Mouse (Mus musculus) liver, postnatal 0 days (tissue): ENCODE results near the gene Omp.

ENCODE experiments used
- CTCF ChIP-seq: sonication (generic); IDR thresholded peaks from 2 replicates; pipeline ENCODE4 v1.5.1; 2016; ENCODE audit warnings: antibody characterized with exemption, low read depth
- EP300 ChIP-seq: IDR thresholded peaks from 2 replicates; pipeline ENCODE4 v1.6.1; 2016; ENCODE audit warnings: antibody characterized with exemption, low read depth, mild to moderate bottlenecking

- no peak for TF ChIP-seq CTCF
- TF ChIP-seq EP300: no peak
Observed at GRCm38 (mm10) chr7:98163700-98164099, 18.4 kb upstream of the Omp start.
